Mouse (Mus musculus): ENCODE data around the gene AU041133.
"Not testable (repeated sequence)": the region's sequence is repeated elsewhere in the genome, so short reads cannot be mapped to it uniquely, and the experiment has no call there.

Gene AU041133

DNA sequence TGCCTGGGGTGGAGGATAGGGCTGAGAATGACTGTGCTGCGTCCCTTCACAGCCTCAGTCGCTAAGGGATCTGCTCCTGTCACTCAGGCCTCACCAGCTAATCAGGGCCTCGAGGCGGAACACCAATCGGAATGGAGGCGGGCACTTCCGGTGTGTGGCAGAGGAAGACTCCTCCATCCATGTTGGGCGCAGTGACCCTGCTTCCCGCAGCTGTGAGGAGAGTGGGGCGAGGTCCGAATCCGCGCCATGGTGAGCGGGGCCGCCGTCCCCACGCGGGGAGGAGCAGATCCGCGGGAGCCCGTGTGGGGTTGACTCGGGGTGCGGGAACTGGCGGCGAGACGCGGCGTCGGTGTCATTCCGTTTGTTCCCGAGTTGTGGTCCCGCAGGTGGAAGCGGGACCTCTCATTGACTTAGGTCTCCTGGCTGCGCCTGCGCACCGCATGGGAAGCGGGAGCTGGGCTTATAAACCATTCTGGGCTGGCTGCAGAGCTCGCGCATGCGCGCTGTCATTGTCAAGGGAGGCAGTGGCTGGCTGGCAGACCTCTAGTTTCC lies at the start of gene AU041133:
AU041133 (plus strand) TSS at position 164 of the 552 bp plus-strand sequence.
- CTCF ChIA-PET, result interaction anchor here in 1 of 4 experiments (1.2 kb wide), 1 partner anchor 577 kb away, joined by 3 read pairs; no protein-coding TSS in a partner anchor
- POLR2A ChIA-PET, result interaction anchor here (0.6 to 3.8 kb wide), 61 partner anchors 8 to 1867 kb away, joined by 3 to 23 read pairs (median 5); partner anchors contain the start of genes Zfp873 (in 3 of the 4), Gm4924 (in 2 of the 4), Zfp938 (in 2 of the 4) and 1190007I07Rik (in 1 of the 4)

DNA sequence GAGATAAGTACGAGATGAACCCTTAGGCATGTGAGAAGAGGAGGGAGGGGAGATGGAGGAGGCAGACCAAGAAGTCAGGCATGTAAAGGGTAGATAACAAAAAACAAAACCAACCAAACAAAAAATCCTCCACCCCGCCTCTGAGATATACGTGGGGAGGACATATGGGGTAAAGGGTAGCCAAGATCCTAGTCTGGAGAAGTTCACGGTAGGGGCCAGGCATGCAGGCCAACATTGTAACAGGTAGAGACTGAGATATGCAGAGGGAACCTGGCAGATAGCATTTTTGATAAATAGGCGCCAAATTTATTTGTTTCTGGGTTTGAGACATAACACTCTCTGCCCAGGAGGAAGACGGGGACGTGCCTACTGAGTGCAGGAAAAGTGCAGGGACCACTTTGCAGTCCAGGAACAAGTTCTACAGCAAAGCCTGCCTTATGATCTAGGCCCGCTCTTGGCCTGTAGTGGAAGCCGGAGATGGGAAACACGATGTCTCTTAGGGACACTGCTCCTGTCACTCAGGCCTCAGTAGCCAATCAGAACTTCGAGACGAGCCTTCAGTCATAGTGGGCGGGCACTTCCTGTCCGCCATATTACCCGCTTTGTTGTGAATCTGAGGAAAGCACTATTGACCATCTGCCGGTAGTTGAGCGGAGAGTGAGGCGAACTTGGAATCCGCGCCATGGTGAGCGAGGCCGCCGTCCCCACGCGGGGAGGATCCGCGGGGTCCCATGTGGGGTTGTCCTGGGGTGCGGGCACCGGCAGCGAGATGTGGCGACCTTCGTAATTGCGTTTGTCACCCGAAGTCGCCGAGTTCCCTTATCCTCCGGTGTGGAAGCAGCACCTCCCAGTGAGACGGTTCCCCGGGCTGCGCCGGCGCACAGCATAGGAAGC lies 44.8 kb upstream of the AU041133 start, which contains the start of gene BC024063:
BC024063 (plus strand) TSS at position 626 of the 894 bp plus-strand sequence.
- CTCF ChIA-PET, result not testable (repeated sequence)
- POLR2A ChIA-PET, result interaction anchor here in 2 of 4 experiments (0.7 to 1.2 kb wide), 3 partner anchors 45 to 95 kb away, joined by 4 to 7 read pairs (median 5); partner anchors contain the start of gene AU041133 (in 1 of the 2)

DNA sequence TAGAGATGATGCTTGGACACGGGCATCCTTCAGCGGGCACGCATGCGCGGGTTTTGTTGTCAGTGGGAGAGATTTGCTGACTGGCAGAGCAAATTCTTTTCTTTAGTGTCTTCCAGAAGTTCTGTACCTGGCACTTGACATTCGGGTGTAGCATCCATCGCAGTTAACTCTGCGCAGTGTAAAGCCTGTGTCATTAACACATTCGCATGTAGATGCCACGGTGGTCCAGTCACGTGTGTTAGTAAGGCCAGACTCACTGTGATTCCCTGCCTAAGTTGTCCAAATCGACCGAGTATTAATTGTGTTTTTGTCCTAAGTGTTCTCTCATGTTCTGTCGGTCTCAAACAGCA lies 44.2 kb upstream of the AU041133 start:
- POLR2A ChIA-PET, result interaction anchor here in 2 of 4 experiments (0.7 to 1.2 kb wide), 3 partner anchors 44 to 94 kb away, joined by 4 to 7 read pairs (median 5); partner anchors contain the start of gene AU041133 (in 1 of the 2)
- CTCF ChIA-PET, result not testable (repeated sequence)

DNA sequence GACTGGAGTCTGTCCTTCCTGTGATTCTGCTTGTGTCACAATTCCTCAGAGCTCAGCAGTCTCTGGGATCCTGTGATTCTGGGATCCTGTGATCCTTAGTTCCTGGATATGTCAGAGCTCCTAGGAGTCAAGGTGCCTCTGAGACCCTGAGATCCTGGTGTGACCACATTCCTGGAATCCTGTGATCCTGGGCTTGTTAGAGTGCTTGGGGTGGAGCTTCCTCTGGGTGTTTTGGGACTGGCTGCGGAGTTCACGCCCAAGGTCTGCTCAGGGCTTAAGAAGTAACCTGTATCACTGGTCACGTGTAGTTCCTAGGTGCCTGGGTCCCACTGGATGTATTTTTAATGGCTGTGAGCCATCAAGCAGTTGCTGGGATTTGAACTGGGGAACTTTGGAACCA lies 10.6 kb upstream of the AU041133 start:
- ChIA-PET POLR2A (interaction anchor here in 3 of 4 experiments (0.6 to 1.6 kb wide), 8 partner anchors 9 to 74 kb away, joined by 3 to 17 read pairs (median 4); partner anchors contain the start of gene AU041133 (in 2 of the 3)), CTCF (no interaction called here)

DNA sequence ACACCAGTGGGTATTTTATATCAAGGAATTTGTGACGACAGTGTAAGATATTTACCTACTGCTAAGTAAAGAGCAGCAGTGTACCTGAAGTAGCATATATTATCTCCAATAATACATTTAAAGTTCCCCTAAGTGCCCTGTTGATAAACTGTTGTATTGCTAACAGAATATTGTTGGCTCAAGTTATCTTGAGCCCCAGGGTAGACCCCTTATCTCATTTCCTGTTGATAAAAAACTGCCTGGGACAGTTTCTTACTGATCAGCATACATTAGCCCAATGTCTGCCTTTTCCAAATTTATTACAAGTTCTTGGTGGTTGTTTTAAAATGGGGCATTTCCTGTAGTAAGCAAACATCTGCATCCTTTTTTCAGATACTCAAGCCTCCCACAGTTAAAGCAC lies 17.5 kb downstream of the AU041133 start:
- ChIA-PET CTCF (no interaction called here), POLR2A (no interaction called here)

DNA sequence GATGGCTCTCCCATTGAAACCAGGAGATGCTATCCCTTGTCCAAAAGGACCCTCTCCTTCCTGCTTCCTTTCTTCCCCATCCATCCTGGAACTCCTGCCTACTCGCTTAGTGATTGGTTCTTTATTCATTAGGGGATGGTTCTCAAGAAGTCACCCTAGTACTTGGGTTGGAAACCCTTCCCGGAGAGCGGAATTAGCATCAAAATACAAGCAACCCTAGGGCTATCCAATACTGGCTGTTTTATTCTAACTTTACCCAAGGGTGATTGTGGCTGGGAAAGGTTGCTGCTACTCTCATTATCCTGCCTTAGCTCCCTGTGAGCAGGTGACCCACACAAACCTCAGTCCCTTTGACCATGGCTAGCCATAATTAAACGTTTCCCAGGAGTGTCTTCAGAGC lies 19.8 kb downstream of the AU041133 start:
- POLR2A ChIA-PET, result interaction anchor here (0.8 to 2.2 kb wide), 10 partner anchors 15 to 206 kb away, joined by 3 to 13 read pairs (median 4); partner anchors contain the start of genes AU041133 (in 3 of the 4) and Gm4924 (in 1 of the 4)

GRCm38 (mm10) chr10:82167777-82168176 lies 40.0 kb downstream of the AU041133 start:
- ChIA-PET POLR2A (interaction anchor here in 2 of 4 experiments (0.8 to 3.4 kb wide), 3 partner anchors 10 to 20 kb away, joined by 4 to 15 read pairs (median 14); no protein-coding TSS in a partner anchor), CTCF (no interaction called here)

More for the DNA sequence above, 19.8 kb downstream of the AU041133 start:
- CTCF ChIA-PET, result no interaction called here

- POLR2A ChIA-PET, result interaction anchor here in 1 of 4 experiments (0.9 to 2.8 kb wide), 2 partner anchors 11 to 122 kb away, joined by 3 to 9 read pairs; partner anchors contain the start of gene Zfp873
These were observed 42.0 kb downstream of the AU041133 start for GRCm38 (mm10) chr10:82169776-82170175.

GRCm38 (mm10) chr10:82170808-82171207 lies 43.0 kb downstream of the AU041133 start:
- ChIA-PET POLR2A (interaction anchor here in 1 of 4 experiments (0.8 to 2.8 kb wide), 5 partner anchors 8 to 527 kb away, joined by 3 to 9 read pairs (median 4); partner anchors contain the start of genes AU041133 and Zfp873), CTCF (interaction anchor here in 3 of 4 experiments (0.7 to 1.5 kb wide), 6 partner anchors 12 to 620 kb away, joined by 3 to 6 read pairs (median 3); partner anchors contain the start of gene Zfp873 (in 1 of the 3))

More at GRCm38 (mm10) chr10:82169776-82170175, 42.0 kb downstream of the AU041133 start:
- CTCF ChIA-PET, result interaction anchor here in 1 of 4 experiments (1.4 kb wide), 1 partner anchor 123 kb away, joined by 3 read pairs; no protein-coding TSS in a partner anchor

- CTCF ChIA-PET, result interaction anchor here in 3 of 4 experiments (0.9 to 1.8 kb wide), 3 partner anchors 63 to 627 kb away, joined by 3 to 4 read pairs (median 3); partner anchors contain the start of genes Zfp873 (in 1 of the 3) and Zfp938 (in 1 of the 3)
- POLR2A ChIA-PET, result interaction anchor here (0.5 to 2.3 kb wide), 43 partner anchors 9 to 1536 kb away, joined by 3 to 18 read pairs (median 5); partner anchors contain the start of genes AU041133 (in 4 of the 4), Zfp873 (in 3 of the 4), Zfp938 (in 3 of the 4) and 1190007I07Rik (in 2 of the 4)
These were observed 50.6 kb downstream of the AU041133 start for GRCm38 (mm10) chr10:82178257-82179064.
